Mouse (Mus musculus) G1E (cell line): ENCODE measurements around the gene Kif13a.

Experiments
- CTCF ChIP-seq: IDR thresholded peaks from 2 replicates; pipeline ENCODE4 v1.5.1; 2012; ENCODE audit warnings: low read depth, low read length, inconsistent platforms, mixed read lengths
- GATA1 ChIP-seq: IDR thresholded peaks from 2 replicates; pipeline ENCODE4 v1.6.1; 2012; ENCODE audit warnings: borderline replicate concordance, low read length, inconsistent platforms, mixed read lengths
- GATA2 ChIP-seq: IDR thresholded peaks from 2 replicates; pipeline ENCODE4 v1.6.1; 2012; ENCODE audit warnings: low read depth, low read length, inconsistent platforms, borderline replicate concordance
- POLR2AphosphoS5 ChIP-seq: IDR thresholded peaks from 2 replicates; pipeline ENCODE4 v1.6.1; 2012; ENCODE audit warnings: low read depth, low read length, inconsistent platforms; ENCODE audit not compliant: insufficient replicate concordance
- TAL1 ChIP-seq: conservative IDR thresholded peaks from 2 replicates; pipeline ENCODE4 v1.6.1; 2012; ENCODE audit warnings: low read depth, low read length, inconsistent platforms, mixed read lengths

GRCm38 (mm10) chr13:46911960-46912359 lies 17.7 kb downstream of the Kif13a start:
- TF ChIP-seq CTCF (no peak), POLR2AphosphoS5 (no peak), GATA2 (no peak), TAL1 (no peak), GATA1 (no peak)
